Mouse (Mus musculus) stomach, embryonic 14.5 days (tissue): ENCODE results near the gene Hivep2. TPM values are rescaled to one million over a fixed set of nuclear protein-coding genes. Genes with fewer than 3 reads are reported as not detected.

Experiments
- ATAC-seq: fragments of 200-750 bp; cut with Nextera tagmentation; 2 replicates; pipeline ENCODE4 v1.8.0; 2017; ENCODE audit warnings: low read depth, moderate TSS enrichment; ENCODE audit not compliant: insufficient number of reproducible peaks, insufficient read depth, low FRiP score
- H3K27ac ChIP-seq: fragments of 300-500 bp; sonication (generic); 2 replicates; pipeline ENCODE4 v1.5.1; 2014; ENCODE audit warnings: mild to moderate bottlenecking, low read length, moderate library complexity, mixed read lengths
- H3K27me3 ChIP-seq: fragments of 300-500 bp; sonication (generic); 2 replicates; pipeline ENCODE4 v1.6.1; 2014; ENCODE audit warnings: low read length, control low read depth, mixed read lengths; ENCODE audit not compliant: control insufficient read depth, insufficient read depth
- H3K36me3 ChIP-seq: fragments of 300-500 bp; sonication (generic); 2 replicates; pipeline ENCODE4 v1.6.1; 2014; ENCODE audit warnings: mild to moderate bottlenecking, control low read depth, low read length, moderate library complexity, mixed read lengths; ENCODE audit not compliant: control insufficient read depth, insufficient read depth
- H3K4me1 ChIP-seq: fragments of 300-500 bp; sonication (generic); 2 replicates; pipeline ENCODE4 v1.6.1; 2014; ENCODE audit warnings: low read length, control low read depth, mixed read lengths; ENCODE audit not compliant: control insufficient read depth, insufficient read depth
- H3K4me2 ChIP-seq: fragments of 300-500 bp; sonication (generic); replicated peaks from 2 replicates; pipeline ENCODE4 v1.6.1; 2014; ENCODE audit warnings: low read depth, low read length, control low read depth
- H3K4me3 ChIP-seq: fragments of 300-500 bp; sonication (generic); 2 replicates; pipeline ENCODE4 v1.5.1; 2014; ENCODE audit warnings: low read depth, low read length, control low read depth
- H3K9ac ChIP-seq: fragments of 300-500 bp; sonication (generic); replicated peaks from 2 replicates; pipeline ENCODE4 v1.6.1; 2014; ENCODE audit warnings: low read depth, mild to moderate bottlenecking, control low read depth, low read length, moderate library complexity, mixed read lengths
- H3K9me3 ChIP-seq: fragments of 300-500 bp; sonication (generic); 2 replicates; pipeline ENCODE4 v1.6.1; 2016; ENCODE audit warnings: low read depth, low read length, control low read depth; ENCODE audit not compliant: control insufficient read depth
- WGBS: fragments of 180-500 bp; shearing (Covaris S2); extraction: QIAGEN DNeasy Blood & Tissue Kit; methylation state at CpG from one replicate; pipeline ENCODE4 v1.1.7; 2014; 5-methylcytosine and 5-hydroxymethylcytosine counted together
- polyA plus RNA-seq: library from polyadenylated mRNA; unstranded; fragments of >200 nt; fragmentation: Nextera tagmentation; extraction: Ambion mirVana; gene quantifications from 2 replicates; pipeline ENCODE4 v1.2.1, GENCODE M21; 2014

Hivep2 gene
- polyA plus RNA-seq, 1 experiment from 2014 or later = 10.6 TPM

DNA sequence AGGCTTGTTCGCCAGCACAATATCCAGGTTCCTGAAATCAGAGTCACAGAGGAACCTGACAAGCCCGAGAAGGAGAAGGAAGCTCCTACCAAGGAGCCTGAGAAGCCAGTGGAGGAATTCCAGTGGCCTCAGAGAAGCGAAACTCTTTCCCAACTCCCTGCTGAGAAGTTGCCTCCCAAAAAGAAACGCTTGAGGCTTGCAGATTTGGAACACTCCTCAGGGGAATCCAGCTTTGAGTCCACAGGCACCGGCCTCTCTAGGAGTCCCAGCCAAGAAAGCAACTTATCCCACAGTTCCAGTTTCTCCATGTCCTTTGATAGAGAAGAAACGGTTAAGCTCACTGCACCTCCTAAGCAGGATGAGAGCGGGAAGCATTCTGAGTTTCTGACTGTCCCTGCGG is 164.4 kb downstream of the Hivep2 start:
- Histone ChIP-seq H3K9me3 (no peaks in the 10 kb centered on the region), H3K4me2 (no peak overlapping the region), H3K27ac (no peak overlapping the region), H3K4me1 (no peaks in the 10 kb centered on the region), H3K4me3 (no peak overlapping the region), H3K9ac (no peak overlapping the region), H3K36me3 (peaks cover 4% of the 10 kb centered on the region), H3K27me3 (no peaks in the 10 kb centered on the region)
- no peak for ATAC-seq
- WGBS = 87% methylated on average over 8 of the region's 8 CpGs

DNA sequence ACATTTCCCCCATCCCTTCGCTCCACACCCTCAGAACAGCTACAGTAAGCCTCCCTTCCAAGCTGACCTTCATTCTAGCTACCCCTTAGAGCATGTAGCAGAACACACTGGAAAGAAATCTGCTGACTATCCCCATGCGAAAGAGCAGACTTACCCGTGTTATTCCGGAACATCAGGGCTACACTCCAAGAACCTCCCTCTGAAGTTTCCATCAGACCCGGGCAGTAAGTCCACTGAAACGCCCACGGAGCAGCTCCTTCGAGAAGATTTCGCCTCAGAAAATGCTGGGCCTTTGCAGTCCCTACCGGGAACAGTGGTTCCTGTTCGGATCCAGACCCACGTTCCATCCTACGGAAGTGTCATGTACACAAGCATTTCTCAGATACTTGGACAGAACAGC is 165.4 kb downstream of the Hivep2 start:
- H3K9ac ChIP-seq = no peak overlapping the region
- H3K4me3 ChIP-seq = no peak overlapping the region
- no peaks in the 10 kb centered on the region for H3K27me3 ChIP-seq
- no peaks in the 10 kb centered on the region for H3K9me3 ChIP-seq
- WGBS = 96% methylated on average over 13 of the region's 13 CpGs
- no peak overlapping the region for H3K27ac ChIP-seq
- H3K4me2 ChIP-seq = no peak overlapping the region
- ATAC-seq = no peak
- H3K4me1 ChIP-seq = no peaks in the 10 kb centered on the region
- H3K36me3 ChIP-seq = peaks cover 4% of the 10 kb centered on the region

DNA sequence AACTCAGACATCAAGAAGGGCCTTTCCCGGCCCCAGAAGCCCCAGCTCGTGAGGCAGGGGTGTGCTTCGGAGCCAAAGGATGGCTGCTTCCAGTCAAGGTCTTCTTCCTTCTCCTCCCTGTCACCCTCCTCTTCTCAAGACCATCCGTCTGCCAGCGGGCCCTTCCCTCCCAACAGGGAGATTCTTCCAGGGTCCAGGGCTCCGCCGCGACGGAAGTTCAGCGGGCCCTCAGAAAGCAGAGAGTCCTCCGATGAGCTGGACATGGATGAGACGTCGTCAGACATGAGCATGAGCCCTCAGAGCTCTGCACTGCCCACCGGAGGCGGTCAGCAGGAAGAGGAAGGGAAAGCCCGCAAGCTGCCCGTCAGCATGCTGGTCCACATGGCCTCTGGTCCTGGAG is 166.2 kb downstream of the Hivep2 start:
- no peak overlapping the region for H3K27ac ChIP-seq
- H3K27me3 ChIP-seq = no peaks in the 10 kb centered on the region
- H3K9me3 ChIP-seq = no peaks in the 10 kb centered on the region
- WGBS = 91% methylated on average over 17 of the region's 17 CpGs
- no peak overlapping the region for H3K4me2 ChIP-seq
- H3K9ac ChIP-seq = no peak overlapping the region
- H3K4me1 ChIP-seq = no peaks in the 10 kb centered on the region
- H3K36me3 ChIP-seq = peaks cover 4% of the 10 kb centered on the region
- ATAC-seq = no peak
- no peak overlapping the region for H3K4me3 ChIP-seq

DNA sequence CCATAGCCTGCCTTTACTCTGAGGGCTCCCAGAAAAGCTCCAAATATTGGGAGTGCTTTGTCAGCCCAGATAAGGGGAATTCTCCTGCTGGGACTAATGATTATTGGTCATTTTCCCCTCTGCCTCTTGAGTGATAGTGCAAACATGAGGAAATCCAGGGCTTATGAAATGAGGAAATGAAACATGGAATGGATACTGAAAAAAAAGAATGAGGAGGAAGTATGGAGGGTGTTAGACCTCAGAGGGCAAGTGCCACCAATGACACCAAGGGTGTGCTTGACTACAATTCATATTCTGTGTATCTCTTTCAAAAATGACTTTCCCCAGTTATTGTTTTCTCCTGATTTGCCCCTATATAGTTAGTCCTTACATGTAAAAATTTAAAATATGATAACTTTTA is 167.1 kb downstream of the Hivep2 start:
- no peak overlapping the region for H3K4me2 ChIP-seq
- H3K27me3 ChIP-seq = no peaks in the 10 kb centered on the region
- no peak overlapping the region for H3K27ac ChIP-seq
- no peak overlapping the region for H3K4me3 ChIP-seq
- no peak overlapping the region for H3K9ac ChIP-seq
- H3K9me3 ChIP-seq = no peaks in the 10 kb centered on the region
- H3K36me3 ChIP-seq = peaks cover 4% of the 10 kb centered on the region
- H3K4me1 ChIP-seq = no peaks in the 10 kb centered on the region
- no peak for ATAC-seq

DNA sequence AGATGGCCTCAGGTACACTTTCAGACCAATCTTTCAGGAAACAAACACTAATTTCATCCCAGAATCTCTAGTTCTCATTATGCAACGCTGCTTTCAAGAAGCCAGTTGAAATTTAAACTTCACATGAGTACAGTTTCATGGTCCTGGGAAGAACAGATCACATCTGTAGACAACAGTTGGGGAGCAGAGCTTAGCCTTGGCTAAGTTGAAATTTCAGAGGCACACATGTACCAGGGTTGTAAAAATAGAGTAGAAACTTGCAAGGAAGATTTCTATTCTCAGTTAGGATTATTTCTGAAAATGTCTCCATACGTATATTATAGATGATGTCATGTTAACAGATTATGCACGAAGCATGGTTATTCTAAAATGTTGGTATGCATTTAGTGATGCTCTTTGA is 172.8 kb downstream of the Hivep2 start:
- 83% methylated on average over 3 of the region's 3 CpGs for WGBS
- no peaks in the 10 kb centered on the region for H3K9me3 ChIP-seq
- H3K9ac ChIP-seq = no peak overlapping the region

DNA sequence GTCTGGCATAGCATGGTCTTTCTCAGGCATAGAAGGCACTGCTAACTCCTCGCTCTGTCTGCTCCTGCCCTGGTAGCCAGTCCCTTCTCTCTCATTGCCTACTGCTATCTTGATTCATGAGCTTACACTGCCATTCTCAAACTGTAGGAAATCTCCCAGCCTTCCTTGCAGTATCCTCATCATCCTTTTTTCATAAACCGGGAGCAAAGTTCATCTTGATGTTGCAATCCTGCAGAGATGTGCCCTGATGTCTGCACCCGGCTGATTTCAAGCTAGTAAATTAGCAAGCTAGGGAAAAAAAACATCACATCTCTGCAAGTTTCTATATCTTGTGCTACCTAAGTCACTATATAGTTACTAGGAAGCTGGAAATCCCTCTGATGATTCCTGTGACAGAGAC is 179.0 kb downstream of the Hivep2 start:
- Histone ChIP-seq H3K4me1 (no peaks in the 10 kb centered on the region), H3K4me3 (no peak overlapping the region), H3K4me2 (no peak overlapping the region), H3K36me3 (peaks cover 13% of the 10 kb centered on the region; the same call in 1 of the 2 replicates), H3K27ac (no peak overlapping the region), H3K9me3 (no peaks in the 10 kb centered on the region), H3K9ac (no peak overlapping the region), H3K27me3 (no peaks in the 10 kb centered on the region)
- ATAC-seq = no peak
- 82% methylated on average over 3 of the region's 3 CpGs for WGBS

More for the DNA sequence above, 172.8 kb downstream of the Hivep2 start:
- H3K27ac ChIP-seq = no peak overlapping the region
- H3K4me1 ChIP-seq = no peaks in the 10 kb centered on the region
- H3K4me3 ChIP-seq = no peak overlapping the region
- H3K27me3 ChIP-seq = no peaks in the 10 kb centered on the region
- ATAC-seq = no peak
- H3K36me3 ChIP-seq = peaks cover 8% of the 10 kb centered on the region
- H3K4me2 ChIP-seq = no peak overlapping the region

DNA sequence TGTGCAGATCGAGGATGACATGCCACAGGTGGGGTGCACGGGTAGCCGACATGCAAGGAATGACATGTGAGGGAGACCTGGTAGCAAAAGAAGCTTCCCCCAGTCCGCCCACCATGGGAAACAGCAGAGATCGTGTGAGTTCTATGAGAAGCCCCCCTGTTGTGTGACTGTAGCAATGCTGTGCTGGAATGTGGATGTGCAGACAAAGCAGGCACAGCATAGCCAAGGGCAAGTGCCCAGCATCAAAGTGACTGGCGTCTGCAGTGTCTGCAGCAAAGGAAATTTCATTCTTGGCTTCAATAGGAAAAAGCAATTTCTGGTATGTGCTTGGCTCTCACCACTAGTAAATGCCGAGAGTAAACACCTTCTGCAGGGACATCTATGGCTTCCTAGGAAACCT is 199.0 kb downstream of the Hivep2 start:
- no peaks in the 10 kb centered on the region for H3K36me3 ChIP-seq
- H3K9me3 ChIP-seq = no peaks in the 10 kb centered on the region
- no peak for ATAC-seq
- H3K27me3 ChIP-seq = no peaks in the 10 kb centered on the region
- no peak overlapping the region for H3K27ac ChIP-seq
- 63% methylated on average over 7 of the region's 7 CpGs for WGBS
- no peak overlapping the region for H3K4me2 ChIP-seq
- no peak overlapping the region for H3K9ac ChIP-seq
- no peaks in the 10 kb centered on the region for H3K4me1 ChIP-seq
- no peak overlapping the region for H3K4me3 ChIP-seq

DNA sequence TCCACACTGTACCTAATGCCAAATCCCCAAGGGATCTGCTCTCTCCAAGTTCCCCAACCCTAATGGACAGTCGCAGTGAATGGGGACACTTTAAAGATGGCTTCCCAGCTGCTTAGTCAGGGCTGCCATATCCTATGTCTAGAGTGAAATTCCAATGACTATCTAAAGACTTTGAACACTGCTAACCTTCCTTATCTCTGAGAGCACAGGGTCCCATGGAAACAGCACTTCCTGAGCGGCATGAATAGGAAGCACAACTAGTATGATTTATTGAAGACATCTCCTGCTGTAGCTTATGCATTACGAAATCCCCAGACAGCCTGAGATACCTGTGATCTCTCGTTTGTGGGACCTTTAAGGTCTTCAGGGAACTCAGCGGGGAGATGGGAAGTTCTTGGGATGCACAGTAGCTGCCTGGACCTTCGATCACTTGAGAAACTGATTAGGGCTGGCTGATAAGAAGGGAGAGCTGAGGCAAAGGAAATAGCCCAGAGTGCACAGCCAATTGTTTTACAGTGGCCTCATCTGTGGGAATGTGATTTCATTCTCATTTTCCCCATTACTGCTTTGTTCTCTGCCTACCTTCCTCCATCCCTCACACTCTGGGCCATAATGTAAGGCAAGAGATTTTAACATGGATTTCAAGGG is 202.4 kb downstream of the Hivep2 start:
- 55% methylated on average over 6 of the region's 6 CpGs for WGBS

DNA sequence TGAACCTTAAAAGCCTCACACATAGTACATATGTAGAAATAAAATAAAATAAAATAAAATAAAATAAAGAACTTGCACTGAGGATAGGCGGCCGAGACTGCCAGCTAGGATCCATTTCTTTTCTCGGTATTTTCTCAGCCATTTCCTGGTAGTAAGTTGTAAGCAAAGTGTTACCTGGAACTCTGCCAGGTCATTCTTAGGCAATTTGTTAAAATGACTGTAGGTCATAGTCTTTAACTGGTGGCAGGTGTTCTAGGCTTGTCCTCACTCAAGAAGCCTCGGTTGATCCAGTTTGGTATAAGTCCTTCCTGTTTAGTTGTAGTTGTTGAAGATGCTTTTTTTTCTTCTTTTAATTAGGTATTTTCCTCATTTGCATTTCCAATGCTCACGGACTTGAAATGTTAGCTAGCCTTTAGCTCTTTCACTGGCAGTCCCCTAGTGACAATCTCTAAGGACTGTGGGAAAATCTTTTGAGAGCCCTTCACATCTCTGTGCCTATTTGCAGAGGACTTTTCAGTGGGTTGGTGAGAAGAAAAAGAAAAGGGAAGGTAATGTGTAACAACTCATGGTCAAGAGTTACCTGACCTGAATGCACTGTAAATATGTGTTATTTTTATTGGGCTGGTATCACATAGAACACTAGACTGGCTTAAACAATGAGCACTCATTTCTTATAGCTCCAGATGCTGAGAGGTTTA is 203.1 kb downstream of the Hivep2 start:
- Histone ChIP-seq H3K9me3 (no peaks in the 10 kb centered on the region), H3K27me3 (no peaks in the 10 kb centered on the region), H3K4me1 (no peaks in the 10 kb centered on the region), H3K36me3 (no peaks in the 10 kb centered on the region), H3K4me2 (no peak overlapping the region), H3K4me3 (no peak overlapping the region), H3K27ac (no peak overlapping the region), H3K9ac (no peak overlapping the region)
- ATAC-seq = no peak
- WGBS = 61% methylated on average over 5 of the region's 5 CpGs

More for the DNA sequence above, 202.4 kb downstream of the Hivep2 start:
- Histone ChIP-seq H3K36me3 (no peaks in the 10 kb centered on the region), H3K9ac (no peak overlapping the region), H3K4me2 (no peak overlapping the region), H3K27ac (no peak overlapping the region), H3K27me3 (no peaks in the 10 kb centered on the region), H3K4me1 (no peaks in the 10 kb centered on the region), H3K4me3 (no peak overlapping the region), H3K9me3 (no peaks in the 10 kb centered on the region)
- no peak for ATAC-seq
